Mouse (Mus musculus): Measurements from ENCODE around the gene Tm4sf5. TPM values are rescaled to one million over a fixed set of nuclear protein-coding genes. Genes with fewer than 3 reads are reported as not detected.
"Not testable (repeated sequence)": the region's sequence is repeated elsewhere in the genome, so short reads cannot be mapped to it uniquely, and the experiment has no call there.

The Tm4sf5 gene
- polyA plus RNA-seq, 1 experiment from 2014 or later: 0.88 TPM

- H3K27me3 ChIP-seq: no peaks in the 10 kb centered on the region
- H3K4me1 ChIP-seq: peaks cover 9% of the 10 kb centered on the region
- 85% methylated on average over 7 of the region's 7 CpGs for WGBS
- H3K36me3 ChIP-seq: peaks cover 37% of the 10 kb centered on the region
- no peaks in the 10 kb centered on the region for H3K9me3 ChIP-seq (replicated peaks)
- no peak overlapping the region for H3K27ac ChIP-seq
- no peak overlapping the region for H3K9ac ChIP-seq
- no peak overlapping the region for H3K4me3 ChIP-seq (replicated peaks)
- H3K4me2 ChIP-seq: no peak overlapping the region
- ATAC-seq (replicated peaks; ENCODE audit: low FRiP score): no peak
These were observed 23.6 kb downstream of the Tm4sf5 start for GRCm38 (mm10) chr11:70528610-70529009.

- H3K9ac ChIP-seq; H3K9me3 ChIP-seq (replicated peaks); H3K4me2 ChIP-seq; H3K4me1 ChIP-seq; H3K27me3 ChIP-seq; H3K4me3 ChIP-seq (replicated peaks); ATAC-seq (replicated peaks; ENCODE audit: low FRiP score); H3K27ac ChIP-seq: not testable (repeated sequence)
- WGBS: 80% methylated on average over 2 of the region's 2 CpGs
- H3K36me3 ChIP-seq: peaks cover 35% of the 10 kb centered on the region
These were observed 26.0 kb downstream of the Tm4sf5 start for GRCm38 (mm10) chr11:70531065-70531464.

- no peak within 1 kb of the TSS for H3K27ac ChIP-seq
- H3K27me3 ChIP-seq: no peaks in the 10 kb centered on the region
- no peak within 1 kb of the TSS for H3K9ac ChIP-seq
- H3K4me1 ChIP-seq: no peaks in the 10 kb centered on the region
- WGBS: 82% methylated on average over 6 of the region's 6 CpGs
- no peaks in the 10 kb centered on the region for H3K9me3 ChIP-seq (replicated peaks)
- ATAC-seq (replicated peaks; ENCODE audit: low FRiP score): no peak
- H3K4me2 ChIP-seq: no peak within 1 kb of the TSS
- peaks cover 18% of the 10 kb centered on the region for H3K36me3 ChIP-seq
- no peak within 1 kb of the TSS for H3K4me3 ChIP-seq (replicated peaks)
These were observed 27.8 kb downstream of the Tm4sf5 start, which contains the start of gene Gm40193 for GRCm38 (mm10) chr11:70532839-70533238. Gene Gm40193 (minus strand): TSS chr11:70532939.

- Histone ChIP-seq H3K27ac (0 out of 2 replicates have a peak overlapping the region, but pooled peaks have one; percentile 39), H3K4me2 (peak overlapping the region; percentile 94), H3K27me3 (peaks cover 3% of the 10 kb centered on the region; the same call in 1 of the 2 replicates), H3K9me3 (replicated peaks) (no peaks in the 10 kb centered on the region), H3K4me3 (replicated peaks) (peak overlapping the region; percentile 72), H3K9ac (peak overlapping the region; percentile 70), H3K4me1 (peaks cover 12% of the 10 kb centered on the region; the same call in 1 of the 2 replicates), H3K36me3 (no peaks in the 10 kb centered on the region)
- ATAC-seq (replicated peaks; ENCODE audit: low FRiP score): no peak
- 15% methylated on average over 9 of the region's 9 CpGs for WGBS
These were observed 34.4 kb downstream of the Tm4sf5 start for GRCm38 (mm10) chr11:70539423-70539822.

- Histone ChIP-seq H3K36me3 (no peaks in the 10 kb centered on the region), H3K9me3 (replicated peaks) (no peaks in the 10 kb centered on the region), H3K9ac (peak within 1 kb of the TSS; percentile 70), H3K4me2 (peak within 1 kb of the TSS; percentile 94), H3K27me3 (peaks cover 3% of the 10 kb centered on the region; the same call in 1 of the 2 replicates), H3K27ac (peak within 1 kb of the TSS; percentile 60; the same call in 1 of the 2 replicates), H3K4me3 (replicated peaks) (peak within 1 kb of the TSS; percentile 72), H3K4me1 (peaks cover 12% of the 10 kb centered on the region; the same call in 1 of the 2 replicates)
- peak; percentile 94 for ATAC-seq (replicated peaks; ENCODE audit: low FRiP score)
- under 1% methylated on average over 65 of the region's 65 CpGs for WGBS
These were observed 35.0 kb downstream of the Tm4sf5 start, which contains the start of gene Pld2 for GRCm38 (mm10) chr11:70539877-70540587. Gene Pld2 (plus strand): TSS chr11:70540064.

GRCm38 (mm10) chr11:70540928-70541327 lies 35.9 kb downstream of the Tm4sf5 start:
- Histone ChIP-seq H3K4me1 (peaks cover 12% of the 10 kb centered on the region; the same call in 1 of the 2 replicates), H3K4me2 (peak overlapping the region; percentile 94), H3K9me3 (replicated peaks) (no peaks in the 10 kb centered on the region), H3K27ac (no peak overlapping the region), H3K36me3 (no peaks in the 10 kb centered on the region), H3K27me3 (peaks cover 3% of the 10 kb centered on the region; the same call in 1 of the 2 replicates), H3K9ac (no peak overlapping the region), H3K4me3 (replicated peaks) (peak overlapping the region; percentile 72)
- ATAC-seq (replicated peaks; ENCODE audit: low FRiP score): no peak
- 88% methylated on average over 7 of the region's 7 CpGs for WGBS

- WGBS: 75% methylated on average over 5 of the region's 5 CpGs
- no peaks in the 10 kb centered on the region for H3K9me3 ChIP-seq (replicated peaks)
- H3K27me3 ChIP-seq: peaks cover 3% of the 10 kb centered on the region; the same call in 1 of the 2 replicates
These were observed 36.4 kb downstream of the Tm4sf5 start for GRCm38 (mm10) chr11:70541415-70541814.

GRCm38 (mm10) chr11:70544496-70544895 lies 39.5 kb downstream of the Tm4sf5 start:
- no peaks in the 10 kb centered on the region for H3K9me3 ChIP-seq (replicated peaks)
- H3K4me1 ChIP-seq: peaks cover 9% of the 10 kb centered on the region; the same call in 1 of the 2 replicates
- H3K4me2 ChIP-seq: no peak overlapping the region
- H3K9ac ChIP-seq: no peak overlapping the region
- no peaks in the 10 kb centered on the region for H3K27me3 ChIP-seq
- H3K27ac ChIP-seq: no peak overlapping the region
- no peaks in the 10 kb centered on the region for H3K36me3 ChIP-seq
- 46% methylated on average over 7 of the region's 7 CpGs for WGBS
- no peak for ATAC-seq (replicated peaks; ENCODE audit: low FRiP score)
- H3K4me3 ChIP-seq (replicated peaks): no peak overlapping the region

More at GRCm38 (mm10) chr11:70541415-70541814, 36.4 kb downstream of the Tm4sf5 start:
- Histone ChIP-seq H3K4me3 (replicated peaks) (no peak overlapping the region), H3K4me1 (peaks cover 12% of the 10 kb centered on the region; the same call in 1 of the 2 replicates), H3K36me3 (no peaks in the 10 kb centered on the region), H3K27ac (no peak overlapping the region), H3K9ac (no peak overlapping the region), H3K4me2 (0 out of 2 replicates have a peak overlapping the region, but pooled peaks have one; percentile 94)
- ATAC-seq (replicated peaks; ENCODE audit: low FRiP score): no peak

- Histone ChIP-seq H3K4me1 (peaks cover 10% of the 10 kb centered on the region), H3K9ac (no peak overlapping the region), H3K27ac (no peak overlapping the region), H3K9me3 (replicated peaks) (no peaks in the 10 kb centered on the region), H3K4me2 (no peak overlapping the region), H3K36me3 (no peaks in the 10 kb centered on the region), H3K4me3 (replicated peaks) (no peak overlapping the region), H3K27me3 (no peaks in the 10 kb centered on the region; the same call in 1 of the 2 replicates)
- WGBS: 91% methylated on average over 8 of the region's 8 CpGs
- ATAC-seq (replicated peaks; ENCODE audit: low FRiP score): no peak
These were observed 46.5 kb downstream of the Tm4sf5 start for GRCm38 (mm10) chr11:70551526-70551925.

- WGBS: 9% methylated on average over 7 of the region's 7 CpGs
- no peaks in the 10 kb centered on the region for H3K36me3 ChIP-seq
- ATAC-seq (replicated peaks; ENCODE audit: low FRiP score): no peak
These were observed 48.9 kb downstream of the Tm4sf5 start for GRCm38 (mm10) chr11:70553940-70554339.

GRCm38 (mm10) chr11:70557545-70557944 lies 52.5 kb downstream of the Tm4sf5 start:
- H3K9me3 ChIP-seq (replicated peaks): no peaks in the 10 kb centered on the region
- no peak overlapping the region for H3K4me2 ChIP-seq
- no peak overlapping the region for H3K27ac ChIP-seq
- no peaks in the 10 kb centered on the region for H3K36me3 ChIP-seq
- H3K4me1 ChIP-seq: peaks cover 22% of the 10 kb centered on the region
- 92% methylated on average over 9 of the region's 9 CpGs for WGBS
- H3K27me3 ChIP-seq: no peaks in the 10 kb centered on the region; the same call in 1 of the 2 replicates
- ATAC-seq (replicated peaks; ENCODE audit: low FRiP score): no peak
- H3K9ac ChIP-seq: no peak overlapping the region
- H3K4me3 ChIP-seq (replicated peaks): no peak overlapping the region

More at GRCm38 (mm10) chr11:70553940-70554339, 48.9 kb downstream of the Tm4sf5 start:
- H3K4me1 ChIP-seq: peaks cover 10% of the 10 kb centered on the region
- H3K27ac ChIP-seq: no peak overlapping the region
- no peaks in the 10 kb centered on the region for H3K9me3 ChIP-seq (replicated peaks)
- no peak overlapping the region for H3K9ac ChIP-seq
- peak overlapping the region; percentile 15; the same call in 1 of the 2 replicates for H3K4me2 ChIP-seq
- no peak overlapping the region for H3K4me3 ChIP-seq (replicated peaks)
- no peaks in the 10 kb centered on the region; the same call in 1 of the 2 replicates for H3K27me3 ChIP-seq

Measured in kidney, embryonic 15.5 days (tissue).